Mouse (Mus musculus) forelimb bud, embryonic 11.5 days (tissue): ENCODE results near the gene Borcs8.

Experiments
- DNase-seq: peaks from one replicate; pipeline ENCODE4 v3.0.0-alpha.2; 2012; ENCODE audit warnings: low read depth, low spot score

Gene Borcs8

GRCm38 (mm10) chr8:70178231-70178630 lies 38.9 kb downstream of the Borcs8 start:
- DNase-seq = no peak

- DNase-seq = no peak
Measured at GRCm38 (mm10) chr8:70179082-70179481, 39.8 kb downstream of the Borcs8 start.

- no peak for DNase-seq
Measured at GRCm38 (mm10) chr8:70181212-70181902, 42.1 kb downstream of the Borcs8 start.

DNA sequence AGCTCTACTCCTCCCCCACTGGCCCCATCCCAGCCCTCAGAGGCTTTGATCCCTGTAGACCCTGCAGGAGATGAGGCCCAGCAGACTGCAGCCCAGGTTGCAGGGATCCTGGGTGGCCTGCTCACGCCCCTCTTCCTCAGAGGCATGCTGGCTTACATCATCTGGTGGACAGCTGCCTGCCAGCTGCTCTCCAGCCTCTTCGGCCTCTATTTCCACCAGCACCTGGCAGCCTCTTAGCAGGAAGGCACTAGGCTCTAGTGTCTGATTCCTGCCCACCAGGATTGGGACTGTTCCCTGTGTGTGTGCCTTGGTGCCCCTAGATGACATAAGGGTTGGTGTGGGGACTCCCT lies 42.6 kb downstream of the Borcs8 start:
- peak; percentile 43 for DNase-seq

DNA sequence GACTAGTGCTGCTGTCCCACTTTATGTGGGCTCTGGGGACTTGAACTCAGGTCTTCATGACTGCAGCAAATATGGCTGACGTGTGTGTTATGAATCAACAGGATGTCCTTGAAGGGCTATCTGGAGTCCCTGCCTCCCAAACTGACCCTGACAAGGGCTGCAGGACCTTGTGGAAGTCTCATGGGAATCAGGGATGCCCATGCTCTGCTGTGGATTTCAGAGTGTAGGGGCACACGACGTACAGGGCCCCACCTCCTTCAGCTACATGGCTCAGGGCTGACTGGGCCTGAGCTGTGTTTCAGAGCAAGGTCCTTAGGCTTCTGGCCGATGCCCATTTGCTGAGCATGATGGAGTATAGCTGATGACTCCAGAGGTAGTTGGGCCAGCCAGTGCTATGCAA lies 43.9 kb downstream of the Borcs8 start:
- no peak for DNase-seq

DNA sequence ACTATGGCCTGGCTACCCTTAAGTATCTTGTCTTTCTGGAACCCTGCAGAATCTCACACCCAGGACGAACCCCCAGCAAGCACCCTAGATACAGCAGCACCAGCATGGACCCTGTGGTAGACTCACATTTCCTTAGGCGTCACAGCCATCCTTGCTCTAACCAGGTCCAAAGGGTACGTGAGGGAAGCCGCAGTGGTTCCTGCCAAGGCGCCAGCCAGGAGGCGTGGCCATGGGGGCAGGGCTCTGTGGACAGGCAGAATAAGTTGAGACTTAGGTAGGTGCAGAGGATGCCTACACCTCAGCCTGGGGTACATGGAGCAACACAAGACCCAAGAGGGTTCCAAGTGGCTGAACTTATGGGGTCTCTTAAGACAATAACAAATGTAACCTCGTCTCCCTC lies 49.4 kb downstream of the Borcs8 start:
- no peak for DNase-seq

- no peak for DNase-seq
Measured at GRCm38 (mm10) chr8:70193238-70193637, 53.9 kb downstream of the Borcs8 start.

DNA sequence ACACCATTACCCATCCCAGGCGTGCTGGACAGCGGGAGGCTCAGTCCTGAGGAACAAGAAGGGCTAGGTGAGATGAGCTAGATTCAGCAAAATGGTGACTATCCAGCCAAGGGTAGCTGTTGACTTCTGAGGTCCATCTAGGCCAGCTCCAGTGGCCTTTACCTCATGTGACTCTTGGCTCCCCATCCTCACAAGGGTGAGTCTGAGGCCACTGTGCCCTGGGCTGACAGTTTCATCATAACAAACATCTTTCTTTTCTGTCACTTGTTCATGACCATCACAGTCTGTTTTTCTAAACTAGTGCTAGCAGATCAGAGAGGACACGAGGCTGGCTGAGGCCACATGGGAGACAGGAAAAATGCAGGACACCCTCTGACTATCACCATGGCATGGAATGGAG lies 54.9 kb downstream of the Borcs8 start:
- no peak for DNase-seq

DNA sequence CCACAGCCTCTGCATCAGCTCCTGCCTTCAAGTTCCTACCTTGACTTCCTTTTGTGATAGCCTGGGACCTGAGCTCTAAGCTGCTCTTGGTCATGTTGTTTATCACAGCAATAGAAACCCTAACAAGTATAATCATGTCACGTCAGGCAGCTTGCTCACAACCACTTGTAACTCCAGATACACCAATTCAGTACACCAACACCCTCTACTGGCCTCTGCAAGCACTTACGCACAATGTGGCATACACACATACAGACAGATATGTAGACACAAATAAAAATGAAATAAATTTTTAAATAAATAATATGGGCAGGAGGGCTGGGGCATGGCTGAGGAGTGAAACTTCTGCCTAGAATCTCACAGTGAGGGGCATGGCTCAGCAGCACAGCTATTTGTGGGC lies 56.5 kb downstream of the Borcs8 start:
- no peak for DNase-seq
